Mouse (Mus musculus): ENCODE results near the gene Vmn1r198.
"Not testable (repeated sequence)": the region's sequence is repeated elsewhere in the genome, so short reads cannot be mapped to it uniquely, and the experiment has no call there.

DNA sequence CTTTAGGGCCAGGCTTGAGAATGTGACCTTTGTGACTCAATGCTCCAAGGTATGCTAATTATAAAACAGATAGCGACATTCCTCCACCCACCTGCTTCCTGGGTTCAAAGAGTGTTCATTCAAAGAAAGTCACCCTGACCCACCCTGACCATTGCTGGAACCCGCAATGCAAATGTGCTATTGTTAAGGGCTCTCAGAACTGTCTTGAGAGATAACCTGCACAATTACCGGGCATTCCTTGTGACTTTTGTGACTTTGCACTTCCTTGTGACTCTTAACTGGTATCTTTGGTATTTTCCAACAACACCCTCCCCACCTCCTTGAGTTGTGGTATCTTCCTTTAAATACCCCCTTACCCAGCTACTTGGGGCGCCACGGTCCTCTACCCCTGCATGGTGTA lies 42.1 kb upstream of the Vmn1r198 start:
- TF ChIP-seq CTCF, EP300 (IDR thresholded peaks at IDR 0.05; ENCODE audit: low read depth): not testable (repeated sequence)
